Mouse (Mus musculus) E14TG2a.4 (cell line): ENCODE results near the gene Rxrb.

ENCODE experiments used
- CTCF ChIP-seq: conservative IDR thresholded peaks from 2 replicates; pipeline ENCODE4 v1.5.1; 2014; ENCODE audit warnings: low read length
- POU5F1 ChIP-seq: IDR thresholded peaks from 2 replicates; pipeline ENCODE4 v1.6.1; 2014; ENCODE audit warnings: low read length, borderline replicate concordance

- TF ChIP-seq CTCF = no peak
- TF ChIP-seq POU5F1 = no peak
Measured at GRCm38 (mm10) chr17:34068864-34069263, 37.3 kb downstream of the Rxrb start.
